Mouse (Mus musculus): ENCODE results near the gene Myoz2.

- TF ChIP-seq MYOD1 (IDR thresholded peaks at IDR 0.05; ENCODE audit: control insufficient read depth, insufficient read length, low read depth), result no peak
- TF ChIP-seq MAX (IDR thresholded peaks at IDR 0.05), result no peak
- no peak for TF ChIP-seq MYOG (IDR thresholded peaks at IDR 0.05; ENCODE audit: control insufficient read depth, extremely low read depth, insufficient read length)
- TF ChIP-seq CEBPB (IDR thresholded peaks at IDR 0.05; ENCODE audit: low read depth), result no peak
Measured at GRCm38 (mm10) chr3:123007386-123007785, 27.4 kb downstream of the Myoz2 start.
